In genomic region chr17:83122525-83123280, GRCm38 (mm10) we compare ENCODE assay signal across 8 mouse cellular contexts.
DNase-seq lines count a peak whose midpoint lies in the region; ATAC-seq and TF ChIP-seq lines count a peak whose summit lies in the region.

No protein-coding gene starts in this region.

- 11% methylated on average over 15 of the region's 20 CpGs for WGBS in embryonic facial prominence, embryonic 14.5 days
- 8% methylated on average over 20 of the region's 20 CpGs for WGBS in heart, embryonic 15.5 days
- 6% methylated on average over 20 of the region's 20 CpGs for WGBS in kidney, embryonic 15.5 days
- WGBS in lung, postnatal 0 days = 8% methylated on average over 20 of the region's 20 CpGs

- peak overlapping the region; percentile 51 for H3K4me2 ChIP-seq in embryonic facial prominence, embryonic 14.5 days (ENCODE audit: low read depth, low read length)
- H3K4me2 ChIP-seq in heart, embryonic 15.5 days = peak overlapping the region; percentile 61
- peak overlapping the region; percentile 57 for H3K4me2 ChIP-seq in kidney, embryonic 15.5 days
- H3K4me2 ChIP-seq in lung, postnatal 0 days (replicated peaks; ENCODE audit: low read depth, low read length) = peak overlapping the region; percentile 72

- H3K4me1 ChIP-seq in embryonic facial prominence, embryonic 14.5 days (ENCODE audit: control insufficient read depth, insufficient read depth, low read length) = peaks cover 31% of the 10 kb centered on the region
- H3K4me1 ChIP-seq in heart, embryonic 15.5 days (replicated peaks) = peaks cover 56% of the 10 kb centered on the region
- peaks cover 65% of the 10 kb centered on the region for H3K4me1 ChIP-seq in kidney, embryonic 15.5 days
- no peaks in the 10 kb centered on the region; the same call in 1 of the 2 replicates for H3K4me1 ChIP-seq in lung, postnatal 0 days (ENCODE audit: insufficient read depth, low read depth, low read length)

- H3K27me3 ChIP-seq in embryonic facial prominence, embryonic 14.5 days (replicated peaks; ENCODE audit: control insufficient read depth, insufficient read depth, low read length) = peaks cover 5% of the 10 kb centered on the region; the same call in 1 of the 2 replicates
- no peaks in the 10 kb centered on the region for H3K27me3 ChIP-seq in heart, embryonic 15.5 days
- H3K27me3 ChIP-seq in kidney, embryonic 15.5 days = no peaks in the 10 kb centered on the region
- no peaks in the 10 kb centered on the region for H3K27me3 ChIP-seq in lung, postnatal 0 days (replicated peaks; ENCODE audit: insufficient read depth, low read length)

- TF ChIP-seq CTCF in lung, postnatal 0 days (IDR thresholded peaks at IDR 0.05) = no peak

- H3K9me3 ChIP-seq in embryonic facial prominence, embryonic 14.5 days (ENCODE audit: control insufficient read depth, low read length) = no peaks in the 10 kb centered on the region
- H3K9me3 ChIP-seq in heart, embryonic 15.5 days (replicated peaks) = no peaks in the 10 kb centered on the region
- no peaks in the 10 kb centered on the region for H3K9me3 ChIP-seq in kidney, embryonic 15.5 days (replicated peaks)
- no peaks in the 10 kb centered on the region for H3K9me3 ChIP-seq in lung, postnatal 0 days (ENCODE audit: low read length)

- TF ChIP-seq EP300 in lung, postnatal 0 days (IDR thresholded peaks at IDR 0.05) = no peak

- H3K9ac ChIP-seq in embryonic facial prominence, embryonic 14.5 days (ENCODE audit: low read depth, low read length) = peak overlapping the region; percentile 22
- no peak overlapping the region for H3K9ac ChIP-seq in heart, embryonic 15.5 days
- H3K9ac ChIP-seq in kidney, embryonic 15.5 days = peak overlapping the region; percentile 35; the same call in 1 of the 2 replicates
- 0 out of 2 replicates have a peak overlapping the region, but pooled peaks have one; percentile 5 for H3K9ac ChIP-seq in lung, postnatal 0 days (replicated peaks; ENCODE audit: low read depth)

- H3K4me3 ChIP-seq in embryonic facial prominence, embryonic 14.5 days (ENCODE audit: low read depth, low read length) = peak overlapping the region; percentile 21
- H3K4me3 ChIP-seq in heart, embryonic 15.5 days = peak overlapping the region; percentile 37
- H3K4me3 ChIP-seq in kidney, embryonic 15.5 days (replicated peaks) = peak overlapping the region; percentile 28
- H3K4me3 ChIP-seq in lung, postnatal 0 days (ENCODE audit: low read depth, low read length) = peak overlapping the region; percentile 38

- no peak for DNase-seq in frontal cortex, postnatal 25 days (ENCODE audit: low spot score in 2 of 2)
- peak; percentile 88 for DNase-seq in embryonic facial prominence, embryonic 14.5 days (ENCODE audit: low spot score)
- peak; percentile 75 for DNase-seq in lung, postnatal 0 days (ENCODE audit: low spot score)
- DNase-seq in ovary, postnatal 14 days (ENCODE audit: low spot score) = peak; percentile 45
- DNase-seq in spleen, postnatal 14 days (ENCODE audit: low spot score in 2 of 2) = no peak

- no peak overlapping the region; the same call in 1 of the 2 replicates for H3K27ac ChIP-seq in embryonic facial prominence, embryonic 14.5 days (replicated peaks; ENCODE audit: low read depth, low read length)
- peak overlapping the region; percentile 88 for H3K27ac ChIP-seq in heart, embryonic 15.5 days
- H3K27ac ChIP-seq in kidney, embryonic 15.5 days = peak overlapping the region; percentile 67
- H3K27ac ChIP-seq in lung, postnatal 0 days (ENCODE audit: low read length) = no peak overlapping the region

- ATAC-seq in frontal cortex, adult (ENCODE audit: low TSS enrichment) = peak; percentile 72
- ATAC-seq in embryonic facial prominence, embryonic 14.5 days (ENCODE audit: low read depth) = peak; percentile 74
- peak; percentile 92 for ATAC-seq in heart, embryonic 15.5 days (replicated peaks; ENCODE audit: insufficient number of reproducible peaks, insufficient read depth, low FRiP score, low read depth)
- ATAC-seq in kidney, embryonic 15.5 days (replicated peaks; ENCODE audit: low FRiP score) = peak; percentile 92
- peak; percentile 76 for ATAC-seq in lung, postnatal 0 days

- no peaks in the 10 kb centered on the region for H3K36me3 ChIP-seq in embryonic facial prominence, embryonic 14.5 days (ENCODE audit: control insufficient read depth, insufficient read depth, low read length)
- H3K36me3 ChIP-seq in heart, embryonic 15.5 days = no peaks in the 10 kb centered on the region
- H3K36me3 ChIP-seq in kidney, embryonic 15.5 days = no peaks in the 10 kb centered on the region
- H3K36me3 ChIP-seq in lung, postnatal 0 days (ENCODE audit: insufficient read depth, low read length) = no peaks in the 10 kb centered on the region

Comparison
In these comparisons a context has a peak if more than half of its experiments do, and no peak if none do; other contexts are left out.
1. DNase-seq: peak in embryonic facial prominence, embryonic 14.5 days (single experiment), lung, postnatal 0 days (single experiment) and ovary, postnatal 14 days (single experiment); none in frontal cortex, postnatal 25 days (0 of 2) and spleen, postnatal 14 days (0 of 2).
2. H3K27ac ChIP-seq: peak in heart, embryonic 15.5 days (single experiment) and kidney, embryonic 15.5 days (single experiment); none in embryonic facial prominence, embryonic 14.5 days (single experiment) and lung, postnatal 0 days (single experiment).
3. Peak in every context shown above with its lines, with median percentiles within 50 percentile points of each other: ATAC-seq, H3K4me2 ChIP-seq and H3K4me3 ChIP-seq.